Mouse (Mus musculus): ENCODE measurements around the gene Ptprj. TPM values are rescaled to one million over a fixed set of nuclear protein-coding genes. Genes with fewer than 3 reads are reported as not detected.

Ptprj gene
- polyA plus RNA-seq, 1 experiment from 2014 or later, result 2.5 TPM

GRCm38 (mm10) chr2:90613006-90613405, 32.6 kb upstream of the Ptprj start:
- Histone ChIP-seq H3K4me1 (replicated peaks; ENCODE audit: control insufficient read depth, insufficient read depth, low read length) (no peaks in the 10 kb centered on the region), H3K9ac (ENCODE audit: low read length) (no peak overlapping the region), H3K27ac (ENCODE audit: low read depth, low read length) (no peak overlapping the region), H3K27me3 (ENCODE audit: control insufficient read depth, insufficient read depth, low read length) (no peaks in the 10 kb centered on the region), H3K36me3 (ENCODE audit: control insufficient read depth, insufficient read depth, low read length) (no peaks in the 10 kb centered on the region), H3K4me3 (ENCODE audit: low read depth, low read length) (no peak overlapping the region), H3K4me2 (ENCODE audit: low read depth, low read length, severe bottlenecking) (no peak overlapping the region), H3K9me3 (ENCODE audit: control insufficient read depth, low read length) (no peaks in the 10 kb centered on the region)
- ATAC-seq (replicated peaks; ENCODE audit: low FRiP score), result no peak
- no peak for DNase-seq (ENCODE audit: low spot score)
- 86% methylated on average over 2 of the region's 2 CpGs for whole genome bisulfite sequencing

- no peaks in the 10 kb centered on the region for H3K27me3 ChIP-seq (ENCODE audit: control insufficient read depth, insufficient read depth, low read length)
- H3K27ac ChIP-seq (ENCODE audit: low read depth, low read length), result no peak overlapping the region
- H3K4me3 ChIP-seq (ENCODE audit: low read depth, low read length), result no peak overlapping the region
- 86% methylated on average over 10 of the region's 10 CpGs for WGBS
- H3K4me1 ChIP-seq (replicated peaks; ENCODE audit: control insufficient read depth, insufficient read depth, low read length), result no peaks in the 10 kb centered on the region
- H3K4me2 ChIP-seq (ENCODE audit: low read depth, low read length, severe bottlenecking), result no peak overlapping the region
- H3K9ac ChIP-seq (ENCODE audit: low read length), result no peak overlapping the region
- no peaks in the 10 kb centered on the region for H3K36me3 ChIP-seq (ENCODE audit: control insufficient read depth, insufficient read depth, low read length)
- no peaks in the 10 kb centered on the region for H3K9me3 ChIP-seq (ENCODE audit: control insufficient read depth, low read length)
- DNase-seq (ENCODE audit: low spot score), result no peak
- no peak for ATAC-seq (replicated peaks; ENCODE audit: low FRiP score)
Measured at GRCm38 (mm10) chr2:90611959-90612571, 31.6 kb upstream of the Ptprj start.

GRCm38 (mm10) chr2:90601056-90601455, 20.6 kb upstream of the Ptprj start:
- no peak overlapping the region for H3K4me3 ChIP-seq (ENCODE audit: low read depth, low read length)
- H3K27me3 ChIP-seq (ENCODE audit: control insufficient read depth, insufficient read depth, low read length), result no peaks in the 10 kb centered on the region
- 92% methylated on average over 3 of the region's 3 CpGs for WGBS
- H3K9me3 ChIP-seq (ENCODE audit: control insufficient read depth, low read length), result no peaks in the 10 kb centered on the region
- no peak for ATAC-seq (replicated peaks; ENCODE audit: low FRiP score)
- H3K4me1 ChIP-seq (replicated peaks; ENCODE audit: control insufficient read depth, insufficient read depth, low read length), result no peaks in the 10 kb centered on the region
- DNase-seq (ENCODE audit: low spot score), result no peak
- no peak overlapping the region for H3K27ac ChIP-seq (ENCODE audit: low read depth, low read length)
- no peak overlapping the region for H3K4me2 ChIP-seq (ENCODE audit: low read depth, low read length, severe bottlenecking)
- no peaks in the 10 kb centered on the region for H3K36me3 ChIP-seq (ENCODE audit: control insufficient read depth, insufficient read depth, low read length)
- H3K9ac ChIP-seq (ENCODE audit: low read length), result no peak overlapping the region

GRCm38 (mm10) chr2:90588141-90588540, 7.7 kb upstream of the Ptprj start:
- no peaks in the 10 kb centered on the region for H3K27me3 ChIP-seq (ENCODE audit: control insufficient read depth, insufficient read depth, low read length)
- no peaks in the 10 kb centered on the region for H3K36me3 ChIP-seq (ENCODE audit: control insufficient read depth, insufficient read depth, low read length)
- ATAC-seq (replicated peaks; ENCODE audit: low FRiP score) (no peak), DNase-seq (ENCODE audit: low spot score) (no peak)
- no peak overlapping the region for H3K4me2 ChIP-seq (ENCODE audit: low read depth, low read length, severe bottlenecking)
- H3K9ac ChIP-seq (ENCODE audit: low read length), result no peak overlapping the region
- no peak overlapping the region for H3K27ac ChIP-seq (ENCODE audit: low read depth, low read length)
- H3K4me1 ChIP-seq (replicated peaks; ENCODE audit: control insufficient read depth, insufficient read depth, low read length), result no peaks in the 10 kb centered on the region
- H3K4me3 ChIP-seq (ENCODE audit: low read depth, low read length), result no peak overlapping the region
- H3K9me3 ChIP-seq (ENCODE audit: control insufficient read depth, low read length), result no peaks in the 10 kb centered on the region
- 84% methylated on average over 1 of the region's 1 CpGs for WGBS

GRCm38 (mm10) chr2:90584506-90584905, 4.1 kb upstream of the Ptprj start:
- no peak overlapping the region for H3K9ac ChIP-seq (ENCODE audit: low read length)
- no peaks in the 10 kb centered on the region for H3K9me3 ChIP-seq (ENCODE audit: control insufficient read depth, low read length)
- no peaks in the 10 kb centered on the region for H3K36me3 ChIP-seq (ENCODE audit: control insufficient read depth, insufficient read depth, low read length)
- H3K4me3 ChIP-seq (ENCODE audit: low read depth, low read length), result no peak overlapping the region
- H3K4me2 ChIP-seq (ENCODE audit: low read depth, low read length, severe bottlenecking), result no peak overlapping the region
- no peak overlapping the region for H3K27ac ChIP-seq (ENCODE audit: low read depth, low read length)
- 55% methylated on average over 4 of the region's 4 CpGs for WGBS
- peaks cover 2% of the 10 kb centered on the region; the same call in 1 of the 2 replicates for H3K27me3 ChIP-seq (ENCODE audit: control insufficient read depth, insufficient read depth, low read length)
- H3K4me1 ChIP-seq (replicated peaks; ENCODE audit: control insufficient read depth, insufficient read depth, low read length), result peaks cover 4% of the 10 kb centered on the region; the same call in 1 of the 2 replicates
- DNase-seq (ENCODE audit: low spot score) (no peak), ATAC-seq (replicated peaks; ENCODE audit: low FRiP score) (no peak)

- ATAC-seq (replicated peaks; ENCODE audit: low FRiP score) (no peak), DNase-seq (ENCODE audit: low spot score) (no peak)
- H3K27me3 ChIP-seq (ENCODE audit: control insufficient read depth, insufficient read depth, low read length), result peaks cover 2% of the 10 kb centered on the region; the same call in 1 of the 2 replicates
- H3K27ac ChIP-seq (ENCODE audit: low read depth, low read length), result no peak overlapping the region
- no peak overlapping the region for H3K9ac ChIP-seq (ENCODE audit: low read length)
- no peaks in the 10 kb centered on the region for H3K9me3 ChIP-seq (ENCODE audit: control insufficient read depth, low read length)
- peaks cover 6% of the 10 kb centered on the region; the same call in 1 of the 2 replicates for H3K4me1 ChIP-seq (replicated peaks; ENCODE audit: control insufficient read depth, insufficient read depth, low read length)
- H3K4me2 ChIP-seq (ENCODE audit: low read depth, low read length, severe bottlenecking), result no peak overlapping the region
- no peak overlapping the region for H3K4me3 ChIP-seq (ENCODE audit: low read depth, low read length)
- 33% methylated on average over 5 of the region's 5 CpGs for WGBS
- no peaks in the 10 kb centered on the region for H3K36me3 ChIP-seq (ENCODE audit: control insufficient read depth, insufficient read depth, low read length)
Measured at GRCm38 (mm10) chr2:90583628-90584131, 3.2 kb upstream of the Ptprj start.

GRCm38 (mm10) chr2:90582814-90583213, 2.4 kb upstream of the Ptprj start:
- WGBS, result 61% methylated on average over 2 of the region's 2 CpGs
- Histone ChIP-seq H3K9ac (ENCODE audit: low read length) (no peak overlapping the region), H3K36me3 (ENCODE audit: control insufficient read depth, insufficient read depth, low read length) (no peaks in the 10 kb centered on the region), H3K27me3 (ENCODE audit: control insufficient read depth, insufficient read depth, low read length) (peaks cover 2% of the 10 kb centered on the region; the same call in 1 of the 2 replicates), H3K9me3 (ENCODE audit: control insufficient read depth, low read length) (no peaks in the 10 kb centered on the region), H3K4me3 (ENCODE audit: low read depth, low read length) (no peak overlapping the region), H3K4me2 (ENCODE audit: low read depth, low read length, severe bottlenecking) (no peak overlapping the region), H3K4me1 (replicated peaks; ENCODE audit: control insufficient read depth, insufficient read depth, low read length) (peaks cover 6% of the 10 kb centered on the region; the same call in 1 of the 2 replicates), H3K27ac (ENCODE audit: low read depth, low read length) (no peak overlapping the region)
- ATAC-seq (replicated peaks; ENCODE audit: low FRiP score), result no peak
- DNase-seq (ENCODE audit: low spot score), result no peak

- H3K9me3 ChIP-seq (ENCODE audit: control insufficient read depth, low read length), result no peaks in the 10 kb centered on the region
- no peak for ATAC-seq (replicated peaks; ENCODE audit: low FRiP score)
- H3K9ac ChIP-seq (ENCODE audit: low read length), result no peak overlapping the region
- no peaks in the 10 kb centered on the region for H3K36me3 ChIP-seq (ENCODE audit: control insufficient read depth, insufficient read depth, low read length)
- no peak overlapping the region for H3K4me2 ChIP-seq (ENCODE audit: low read depth, low read length, severe bottlenecking)
- DNase-seq (ENCODE audit: low spot score), result no peak
- H3K27ac ChIP-seq (ENCODE audit: low read depth, low read length), result no peak overlapping the region
- H3K27me3 ChIP-seq (ENCODE audit: control insufficient read depth, insufficient read depth, low read length), result peaks cover 2% of the 10 kb centered on the region; the same call in 1 of the 2 replicates
- H3K4me3 ChIP-seq (ENCODE audit: low read depth, low read length), result no peak overlapping the region
- WGBS, result 73% methylated on average over 4 of the region's 4 CpGs
- H3K4me1 ChIP-seq (replicated peaks; ENCODE audit: control insufficient read depth, insufficient read depth, low read length), result peaks cover 6% of the 10 kb centered on the region; the same call in 1 of the 2 replicates
Measured at GRCm38 (mm10) chr2:90582311-90582710, 1.9 kb upstream of the Ptprj start.

- Histone ChIP-seq H3K4me1 (replicated peaks; ENCODE audit: control insufficient read depth, insufficient read depth, low read length) (peaks cover 6% of the 10 kb centered on the region; the same call in 1 of the 2 replicates), H3K9me3 (ENCODE audit: control insufficient read depth, low read length) (no peaks in the 10 kb centered on the region), H3K9ac (ENCODE audit: low read length) (no peak overlapping the region), H3K27me3 (ENCODE audit: control insufficient read depth, insufficient read depth, low read length) (peaks cover 2% of the 10 kb centered on the region; the same call in 1 of the 2 replicates), H3K36me3 (ENCODE audit: control insufficient read depth, insufficient read depth, low read length) (no peaks in the 10 kb centered on the region), H3K4me3 (ENCODE audit: low read depth, low read length) (no peak overlapping the region), H3K27ac (ENCODE audit: low read depth, low read length) (no peak overlapping the region), H3K4me2 (ENCODE audit: low read depth, low read length, severe bottlenecking) (no peak overlapping the region)
- WGBS, result 24% methylated on average over 1 of the region's 1 CpGs
- ATAC-seq (replicated peaks; ENCODE audit: low FRiP score) (no peak), DNase-seq (ENCODE audit: low spot score) (no peak)
Measured at GRCm38 (mm10) chr2:90581796-90582125, 1.3 kb upstream of the Ptprj start.

Data from forebrain, embryonic 11.5 days (tissue).